Mouse (Mus musculus) forebrain, embryonic 11.5 days (tissue): ENCODE data around the gene Gas6. TPM values are rescaled to one million over a fixed set of nuclear protein-coding genes. Genes with fewer than 3 reads are reported as not detected.

ENCODE experiments used
- ATAC-seq: fragments of 200-750 bp; cut with Nextera tagmentation; replicated peaks from 2 replicates; pipeline ENCODE4 v1.8.0; 2017; ENCODE audit warnings: moderate TSS enrichment; ENCODE audit not compliant: low FRiP score
- DNase-seq: peaks from one replicate; pipeline ENCODE4 v3.0.0-alpha.2; 2017; ENCODE audit warnings: low spot score
- H3K27ac ChIP-seq: fragments of 300-500 bp; sonication (generic); 2 replicates; pipeline ENCODE4 v1.5.1; 2014; ENCODE audit warnings: low read depth, low read length
- H3K27me3 ChIP-seq: fragments of 300-500 bp; sonication (generic); 2 replicates; pipeline ENCODE4 v1.6.1; 2014; ENCODE audit warnings: mild to moderate bottlenecking, low read length, mixed read lengths; ENCODE audit not compliant: control insufficient read depth, insufficient read depth
- H3K36me3 ChIP-seq: fragments of 300-500 bp; sonication (generic); 2 replicates; pipeline ENCODE4 v1.6.1; 2014; ENCODE audit warnings: mild to moderate bottlenecking, low read length, moderate library complexity, mixed read lengths; ENCODE audit not compliant: control insufficient read depth, insufficient read depth
- H3K4me1 ChIP-seq: fragments of 300-500 bp; sonication (generic); replicated peaks from 2 replicates; pipeline ENCODE4 v1.6.1; 2014; ENCODE audit warnings: low read length, mixed read lengths; ENCODE audit not compliant: control insufficient read depth, insufficient read depth
- H3K4me2 ChIP-seq: fragments of 300-500 bp; sonication (generic); 2 replicates; pipeline ENCODE4 v1.6.1; 2014; ENCODE audit warnings: low read depth, mild to moderate bottlenecking, low read length, moderate library complexity, mixed read lengths; ENCODE audit not compliant: severe bottlenecking
- H3K4me3 ChIP-seq: fragments of 300-500 bp; sonication (generic); 2 replicates; pipeline ENCODE4 v1.5.1; 2014; ENCODE audit warnings: low read depth, low read length
- H3K9ac ChIP-seq: fragments of 300-500 bp; sonication (generic); 2 replicates; pipeline ENCODE4 v1.6.1; 2014; ENCODE audit warnings: low read length
- H3K9me3 ChIP-seq: fragments of 300-500 bp; sonication (generic); 2 replicates; pipeline ENCODE4 v1.6.1; 2016; ENCODE audit warnings: low read length, mixed read lengths; ENCODE audit not compliant: control insufficient read depth
- WGBS: fragments of 180-500 bp; shearing (Covaris S2); extraction: QIAGEN DNeasy Blood & Tissue Kit; methylation state at CpG from one replicate; pipeline ENCODE4 v1.1.7; 2014; 5-methylcytosine and 5-hydroxymethylcytosine counted together
- polyA plus RNA-seq: library from polyadenylated mRNA; unstranded; fragments of >200 nt; fragmentation: Nextera tagmentation; extraction: Ambion mirVana; gene quantifications from 2 replicates; pipeline ENCODE4 v1.2.1, GENCODE M21; 2014

The Gas6 gene
- polyA plus RNA-seq, 1 experiment from 2014 or later = 9.8 TPM

DNA sequence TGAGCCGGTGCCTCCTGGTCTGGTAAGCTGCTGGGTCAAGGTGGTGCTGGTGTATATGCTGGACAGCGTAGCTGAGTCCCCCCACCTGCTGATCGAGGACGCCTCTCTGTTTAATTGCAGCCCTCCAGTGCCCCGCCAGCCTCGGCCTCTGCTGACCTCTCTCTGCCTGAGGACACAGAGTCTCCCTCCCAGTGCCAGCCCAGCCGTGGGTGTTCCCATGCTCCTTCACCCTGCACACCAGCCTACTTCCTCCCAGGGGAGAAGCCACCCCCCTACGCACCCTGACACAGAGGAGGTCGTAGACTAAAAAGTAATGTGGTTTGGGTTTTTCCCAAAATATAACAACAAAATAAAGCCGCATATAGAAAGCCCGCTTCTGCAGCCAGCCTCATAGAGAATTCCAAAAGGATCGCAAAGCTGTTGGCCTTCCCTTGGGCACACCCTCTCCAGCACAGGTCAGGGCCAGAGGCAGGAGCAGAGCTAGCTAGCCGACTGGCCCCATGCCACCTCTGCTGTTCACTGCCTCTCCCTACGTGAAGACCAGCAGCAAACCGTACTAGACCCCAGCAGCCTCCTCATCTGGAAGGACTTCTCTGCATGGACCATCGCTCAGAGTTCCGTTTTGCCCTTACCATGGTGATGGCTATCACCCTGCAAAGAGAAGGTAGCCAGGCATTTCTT lies 33.1 kb downstream of the Gas6 start:
- WGBS = 83% methylated on average over 17 of the region's 17 CpGs
- Histone ChIP-seq H3K4me1 (no peaks in the 10 kb centered on the region), H3K36me3 (no peaks in the 10 kb centered on the region), H3K9ac (no peak overlapping the region), H3K27me3 (no peaks in the 10 kb centered on the region), H3K4me2 (no peak overlapping the region), H3K9me3 (no peaks in the 10 kb centered on the region), H3K27ac (no peak overlapping the region), H3K4me3 (no peak overlapping the region)
- ATAC-seq (no peak), DNase-seq (no peak)

DNA sequence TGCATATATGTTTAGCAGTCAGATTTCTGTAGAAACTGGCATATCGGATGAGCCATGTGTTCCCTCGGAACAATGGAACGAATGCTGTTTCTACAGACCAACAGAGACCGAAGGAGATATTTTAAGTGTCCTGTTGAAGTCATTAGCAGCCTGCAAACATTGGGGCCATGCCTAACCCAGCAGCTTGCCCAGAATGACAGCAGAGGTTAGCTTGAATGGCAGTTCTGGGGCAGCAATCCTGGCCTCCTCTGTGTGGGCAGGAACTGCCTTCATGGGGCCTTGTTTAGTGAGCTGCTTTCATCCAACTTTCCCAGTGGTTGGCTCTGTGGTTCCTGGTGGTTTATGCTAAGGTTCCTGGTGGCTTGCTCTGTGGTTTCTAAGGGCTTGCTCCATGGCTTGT lies 34.9 kb downstream of the Gas6 start:
- WGBS = 93% methylated on average over 4 of the region's 4 CpGs
- H3K9me3 ChIP-seq = no peaks in the 10 kb centered on the region

DNA sequence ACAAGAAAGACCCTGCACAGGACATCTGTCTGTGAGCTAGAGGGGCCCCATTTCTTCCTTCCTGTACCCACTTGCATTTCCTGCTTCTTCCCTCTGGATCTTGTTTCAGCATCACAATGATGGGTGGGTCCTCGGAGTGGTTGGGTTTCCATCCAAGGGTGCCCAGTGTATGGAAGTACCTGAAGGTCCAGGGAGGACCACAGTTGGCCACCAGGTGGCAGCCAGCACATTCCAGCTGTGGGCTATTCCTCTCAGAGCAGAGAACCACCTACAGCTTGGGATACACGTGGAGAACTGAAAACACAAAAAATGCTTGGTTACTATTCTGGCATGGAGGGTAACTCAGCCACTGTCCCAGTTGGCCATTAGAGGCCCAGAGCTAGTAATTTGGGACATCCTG lies 39.0 kb downstream of the Gas6 start:
- no peak overlapping the region for H3K4me2 ChIP-seq
- H3K27ac ChIP-seq = no peak overlapping the region
- H3K9me3 ChIP-seq = no peaks in the 10 kb centered on the region
- H3K4me1 ChIP-seq = peaks cover 6% of the 10 kb centered on the region; the same call in 1 of the 2 replicates
- no peak overlapping the region for H3K9ac ChIP-seq
- no peaks in the 10 kb centered on the region for H3K27me3 ChIP-seq
- no peaks in the 10 kb centered on the region for H3K36me3 ChIP-seq
- no peak overlapping the region for H3K4me3 ChIP-seq
- DNase-seq (peak; percentile 67), ATAC-seq (peak; percentile 53; the same call in 1 of the 2 replicates)
- 41% methylated on average over 2 of the region's 2 CpGs for WGBS

More for the DNA sequence above, 34.9 kb downstream of the Gas6 start:
- 0 out of 2 replicates have a peak, but pooled peaks cover 2% of the 10 kb centered on the region for H3K4me1 ChIP-seq
- no peak overlapping the region for H3K4me2 ChIP-seq
- ATAC-seq (no peak), DNase-seq (no peak)
- no peaks in the 10 kb centered on the region for H3K36me3 ChIP-seq
- H3K4me3 ChIP-seq = no peak overlapping the region
- no peak overlapping the region for H3K27ac ChIP-seq
- H3K9ac ChIP-seq = no peak overlapping the region
- H3K27me3 ChIP-seq = no peaks in the 10 kb centered on the region

DNA sequence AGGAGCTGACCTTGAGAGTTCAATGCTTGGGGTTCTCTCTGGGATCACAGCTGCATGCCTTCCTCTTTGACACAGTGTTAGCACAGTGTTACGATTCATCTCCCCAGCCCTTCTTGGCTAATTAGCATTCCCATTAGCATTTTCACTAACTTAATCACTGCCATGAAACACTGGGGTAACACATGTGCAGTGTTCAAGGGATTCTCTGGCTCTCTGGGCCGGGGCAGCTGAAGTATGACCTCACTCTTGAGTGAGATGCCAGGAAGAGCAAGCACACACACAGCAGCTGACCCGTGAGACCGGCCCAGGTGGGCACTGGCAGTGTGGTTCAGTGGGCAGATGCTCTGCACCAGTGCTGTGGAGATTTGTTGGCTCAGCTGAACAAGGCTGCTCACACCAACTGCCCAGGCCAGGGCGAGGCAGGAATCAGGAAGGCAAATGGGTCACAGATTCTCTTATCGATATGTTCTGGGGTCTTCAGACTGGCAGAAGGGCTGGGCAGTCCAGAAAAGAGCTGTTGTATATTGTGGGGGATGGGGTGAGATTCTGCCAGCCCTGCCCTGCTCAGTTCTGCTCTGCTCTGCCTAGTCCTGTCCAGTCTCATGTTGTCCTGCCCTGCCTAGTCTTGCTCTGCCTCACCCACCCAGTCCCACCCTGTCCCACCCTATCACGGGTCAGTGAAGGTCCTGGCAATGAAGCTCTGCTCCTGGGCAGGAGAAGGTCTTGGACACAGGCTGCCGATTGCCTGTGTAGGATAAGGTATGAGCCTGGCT lies 39.8 kb downstream of the Gas6 start:
- 66% methylated on average over 8 of the region's 8 CpGs for WGBS
- Histone ChIP-seq H3K9me3 (no peaks in the 10 kb centered on the region), H3K4me3 (no peak overlapping the region), H3K36me3 (no peaks in the 10 kb centered on the region), H3K27me3 (no peaks in the 10 kb centered on the region), H3K4me2 (no peak overlapping the region), H3K27ac (no peak overlapping the region), H3K4me1 (peaks cover 6% of the 10 kb centered on the region; the same call in 1 of the 2 replicates), H3K9ac (no peak overlapping the region)
- peak; percentile 82 for ATAC-seq
- no peak for DNase-seq

DNA sequence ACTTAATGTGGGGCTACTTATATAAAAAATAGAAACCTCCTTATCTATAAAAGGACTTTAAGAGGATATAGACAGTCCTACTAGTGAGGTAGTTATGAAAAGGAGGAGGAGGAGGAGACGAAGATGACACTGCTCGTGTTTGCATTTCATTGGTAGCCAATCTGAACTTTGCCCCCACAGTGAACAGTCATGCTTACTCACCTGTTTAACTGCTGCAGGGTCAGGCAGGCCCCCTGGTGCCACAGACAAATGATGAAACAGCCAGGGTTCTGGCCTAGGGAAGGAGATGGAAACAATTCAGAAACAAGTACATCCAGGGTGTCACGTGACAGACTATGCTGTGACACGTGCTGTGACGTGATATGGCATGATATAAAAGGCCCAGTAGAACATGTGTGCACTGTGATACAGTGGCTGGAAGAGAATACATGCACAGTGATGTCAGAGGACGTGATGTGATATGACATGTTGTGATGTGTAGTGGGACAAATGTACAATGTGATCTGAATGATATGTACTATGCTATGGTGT lies 42.5 kb downstream of the Gas6 start:
- H3K27me3 ChIP-seq = no peaks in the 10 kb centered on the region
- H3K36me3 ChIP-seq = no peaks in the 10 kb centered on the region
- ATAC-seq (no peak), DNase-seq (no peak)
- 75% methylated on average over 6 of the region's 6 CpGs for WGBS
- peaks cover 6% of the 10 kb centered on the region; the same call in 1 of the 2 replicates for H3K4me1 ChIP-seq
- H3K9me3 ChIP-seq = no peaks in the 10 kb centered on the region
- H3K9ac ChIP-seq = no peak overlapping the region
- H3K4me3 ChIP-seq = no peak overlapping the region
- H3K27ac ChIP-seq = no peak overlapping the region
- no peak overlapping the region for H3K4me2 ChIP-seq

DNA sequence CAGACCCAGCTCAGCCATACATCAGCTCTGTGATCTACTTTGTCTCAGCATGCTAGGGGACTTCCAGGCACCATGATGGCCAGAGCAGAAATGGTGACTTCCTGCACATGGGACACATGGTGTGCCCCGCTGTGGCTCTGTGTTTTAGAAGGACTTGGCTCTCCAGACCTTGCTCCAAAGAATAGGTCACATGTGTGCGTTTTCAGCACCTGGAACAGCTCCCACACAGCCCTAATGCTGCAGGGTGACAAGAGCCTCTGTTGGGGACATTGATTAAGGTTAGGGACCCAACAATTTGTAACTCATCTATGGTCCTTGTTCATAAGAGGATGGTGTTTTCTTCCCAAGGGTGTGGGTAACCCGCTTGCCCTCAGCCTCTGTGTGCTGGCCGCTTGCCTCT lies 46.1 kb downstream of the Gas6 start:
- WGBS = 63% methylated on average over 4 of the region's 4 CpGs

DNA sequence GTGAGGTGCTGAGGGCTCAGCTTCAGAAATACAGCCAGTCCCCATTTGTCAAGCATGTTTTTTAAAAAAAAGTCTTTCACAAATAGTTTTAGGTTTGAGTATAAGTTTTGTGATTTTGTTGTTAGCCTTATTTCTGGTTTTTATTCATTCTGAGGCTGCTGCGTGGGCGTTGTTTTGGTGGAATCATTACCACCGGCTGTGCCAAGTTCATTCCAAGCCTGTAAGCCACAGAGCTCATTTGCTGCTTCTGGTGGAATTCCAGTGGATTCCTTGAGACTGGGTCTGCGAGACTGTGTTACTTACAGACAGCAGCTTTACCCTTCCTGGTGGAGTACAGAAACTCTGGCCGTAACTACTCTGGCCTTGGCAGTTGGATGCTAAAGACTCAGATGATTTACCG lies 47.8 kb downstream of the Gas6 start:
- no peak overlapping the region for H3K27ac ChIP-seq
- ATAC-seq = no peak
- H3K27me3 ChIP-seq = no peaks in the 10 kb centered on the region
- H3K4me3 ChIP-seq = no peak overlapping the region
- WGBS = 88% methylated on average over 6 of the region's 6 CpGs
- H3K9me3 ChIP-seq = no peaks in the 10 kb centered on the region
- no peaks in the 10 kb centered on the region for H3K4me1 ChIP-seq
- no peak overlapping the region for H3K4me2 ChIP-seq
- DNase-seq = no peak
- no peaks in the 10 kb centered on the region for H3K36me3 ChIP-seq
- H3K9ac ChIP-seq = no peak overlapping the region

More for the DNA sequence above, 46.1 kb downstream of the Gas6 start:
- H3K36me3 ChIP-seq = no peaks in the 10 kb centered on the region
- H3K4me3 ChIP-seq = no peak overlapping the region
- no peaks in the 10 kb centered on the region for H3K4me1 ChIP-seq
- H3K9ac ChIP-seq = no peak overlapping the region
- no peak for ATAC-seq
- no peaks in the 10 kb centered on the region for H3K9me3 ChIP-seq
- no peak overlapping the region for H3K4me2 ChIP-seq
- no peak overlapping the region for H3K27ac ChIP-seq
- no peaks in the 10 kb centered on the region for H3K27me3 ChIP-seq
- peak; percentile 62 for DNase-seq

DNA sequence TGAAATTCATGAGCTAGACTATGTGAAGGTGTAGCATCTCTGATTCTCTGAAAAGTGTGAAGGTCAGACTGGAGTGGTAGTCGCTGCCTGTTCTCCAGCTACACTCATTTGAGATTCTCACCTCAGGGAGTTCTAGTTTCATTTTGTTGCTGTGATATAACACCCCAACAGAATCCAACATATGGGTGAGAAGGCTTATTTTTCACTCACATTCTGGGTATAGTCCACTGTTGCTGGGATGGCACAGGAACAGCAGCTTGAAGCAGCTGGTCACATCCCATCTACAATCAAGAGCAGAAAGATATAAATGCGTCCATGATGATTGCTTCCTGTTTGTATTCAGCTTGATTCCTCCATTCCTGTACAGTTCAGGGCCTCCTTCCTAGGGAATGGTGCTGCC lies 52.1 kb downstream of the Gas6 start:
- H3K4me2 ChIP-seq = no peak overlapping the region
- H3K27me3 ChIP-seq = no peaks in the 10 kb centered on the region
- no peak for DNase-seq
- H3K4me1 ChIP-seq = no peaks in the 10 kb centered on the region
- no peaks in the 10 kb centered on the region for H3K9me3 ChIP-seq
- H3K9ac ChIP-seq = no peak overlapping the region
- no peak overlapping the region for H3K4me3 ChIP-seq
- ATAC-seq = no peak
- WGBS = 96% methylated on average over 2 of the region's 2 CpGs
- no peaks in the 10 kb centered on the region for H3K36me3 ChIP-seq
- no peak overlapping the region for H3K27ac ChIP-seq
